Mouse (Mus musculus): ENCODE measurements around the gene Phex. TPM values are rescaled to one million over a fixed set of nuclear protein-coding genes. Genes with fewer than 3 reads are reported as not detected.
A peak's percentile ranks its signal among the peaks of the same experiment; 100 is the strongest.

Gene Phex
- total and polyA plus RNA-seq, 2 experiments from 2014 or later: 0.15 to 1.3 TPM

GRCm38 (mm10) chrX:157276581-157276980 lies 138.5 kb downstream of the Phex start:
- Histone ChIP-seq H3K27ac (ENCODE audit: low read depth, low read length) (no peak overlapping the region), H3K9ac (replicated peaks; ENCODE audit: low read length, poor library complexity, severe bottlenecking) (no peak overlapping the region), H3K27me3 (ENCODE audit: insufficient read depth, low read length) (no peaks in the 10 kb centered on the region), H3K4me2 (ENCODE audit: low read depth, low read length, poor library complexity, severe bottlenecking) (no peak overlapping the region), H3K4me1 (ENCODE audit: insufficient read depth, low read length) (no peaks in the 10 kb centered on the region), H3K4me3 (ENCODE audit: low read depth, low read length) (no peak overlapping the region), H3K9me3 (ENCODE audit: low read length) (no peaks in the 10 kb centered on the region), H3K36me3 (ENCODE audit: insufficient read depth, low read length) (no peaks in the 10 kb centered on the region)
- ATAC-seq (ENCODE audit: low FRiP score) (no peak), DNase-seq (ENCODE audit: low spot score) (no peak)
- no peak for TF ChIP-seq CTCF (IDR thresholded peaks at IDR 0.05)
- WGBS: 61% methylated on average over 1 of the region's 1 CpGs

DNA sequence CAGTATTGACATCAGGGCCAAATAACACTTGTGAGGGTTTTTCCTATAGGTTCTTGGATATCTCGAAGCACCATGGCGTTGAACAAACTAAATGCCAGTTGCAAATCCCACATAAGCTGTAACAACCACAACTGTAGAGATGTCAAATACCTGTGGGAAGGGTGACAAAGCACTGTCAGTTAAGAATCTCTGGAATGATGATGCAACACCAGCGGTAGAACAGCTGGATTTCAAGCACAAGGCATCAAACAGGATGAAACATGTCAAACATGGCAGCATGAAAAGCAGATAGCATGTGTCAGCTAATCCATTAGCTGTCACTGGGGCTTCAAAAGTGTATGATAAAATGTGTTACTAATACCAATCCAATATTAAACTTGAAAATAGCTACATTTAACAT lies 141.8 kb downstream of the Phex start:
- no peak overlapping the region for H3K9ac ChIP-seq (replicated peaks; ENCODE audit: low read length, poor library complexity, severe bottlenecking)
- H3K27me3 ChIP-seq (ENCODE audit: insufficient read depth, low read length): no peaks in the 10 kb centered on the region
- no peak for TF ChIP-seq CTCF (IDR thresholded peaks at IDR 0.05)
- no peaks in the 10 kb centered on the region for H3K36me3 ChIP-seq (ENCODE audit: insufficient read depth, low read length)
- H3K4me3 ChIP-seq (ENCODE audit: low read depth, low read length): no peak overlapping the region
- ATAC-seq (ENCODE audit: low FRiP score) (no peak), DNase-seq (ENCODE audit: low spot score) (no peak)
- WGBS: 71% methylated on average over 3 of the region's 3 CpGs
- no peaks in the 10 kb centered on the region for H3K9me3 ChIP-seq (ENCODE audit: low read length)
- H3K4me2 ChIP-seq (ENCODE audit: low read depth, low read length, poor library complexity, severe bottlenecking): no peak overlapping the region
- no peaks in the 10 kb centered on the region for H3K4me1 ChIP-seq (ENCODE audit: insufficient read depth, low read length)
- H3K27ac ChIP-seq (ENCODE audit: low read depth, low read length): no peak overlapping the region

- Histone ChIP-seq H3K4me2 (ENCODE audit: low read depth, low read length, poor library complexity, severe bottlenecking) (no peak overlapping the region), H3K9me3 (ENCODE audit: low read length) (no peaks in the 10 kb centered on the region), H3K27ac (ENCODE audit: low read depth, low read length) (no peak overlapping the region), H3K36me3 (ENCODE audit: insufficient read depth, low read length) (no peaks in the 10 kb centered on the region), H3K4me3 (ENCODE audit: low read depth, low read length) (no peak overlapping the region), H3K4me1 (ENCODE audit: insufficient read depth, low read length) (no peaks in the 10 kb centered on the region), H3K27me3 (ENCODE audit: insufficient read depth, low read length) (no peaks in the 10 kb centered on the region), H3K9ac (replicated peaks; ENCODE audit: low read length, poor library complexity, severe bottlenecking) (no peak overlapping the region)
- ATAC-seq (ENCODE audit: low FRiP score) (no peak), DNase-seq (ENCODE audit: low spot score) (no peak)
- no peak for TF ChIP-seq CTCF (IDR thresholded peaks at IDR 0.05)
- 75% methylated on average over 3 of the region's 3 CpGs for WGBS
Measured at GRCm38 (mm10) chrX:157271609-157272008, 143.5 kb downstream of the Phex start.

GRCm38 (mm10) chrX:157269726-157270305 lies 145.3 kb downstream of the Phex start:
- Histone ChIP-seq H3K9ac (replicated peaks; ENCODE audit: low read length, poor library complexity, severe bottlenecking) (no peak overlapping the region), H3K27me3 (ENCODE audit: insufficient read depth, low read length) (no peaks in the 10 kb centered on the region), H3K9me3 (ENCODE audit: low read length) (no peaks in the 10 kb centered on the region), H3K36me3 (ENCODE audit: insufficient read depth, low read length) (no peaks in the 10 kb centered on the region), H3K4me2 (ENCODE audit: low read depth, low read length, poor library complexity, severe bottlenecking) (no peak overlapping the region), H3K4me1 (ENCODE audit: insufficient read depth, low read length) (no peaks in the 10 kb centered on the region), H3K27ac (ENCODE audit: low read depth, low read length) (no peak overlapping the region), H3K4me3 (ENCODE audit: low read depth, low read length) (no peak overlapping the region)
- TF ChIP-seq CTCF (IDR thresholded peaks at IDR 0.05): no peak
- DNase-seq (ENCODE audit: low spot score): no peak
- no peak for ATAC-seq (ENCODE audit: low FRiP score)
- 45% methylated on average over 5 of the region's 5 CpGs for WGBS

GRCm38 (mm10) chrX:157268141-157268540 lies 147.0 kb downstream of the Phex start:
- no peak overlapping the region for H3K4me2 ChIP-seq (ENCODE audit: low read depth, low read length, poor library complexity, severe bottlenecking)
- H3K9ac ChIP-seq (replicated peaks; ENCODE audit: low read length, poor library complexity, severe bottlenecking): no peak overlapping the region
- DNase-seq (ENCODE audit: low spot score): peak; percentile 18
- H3K36me3 ChIP-seq (ENCODE audit: insufficient read depth, low read length): no peaks in the 10 kb centered on the region
- H3K27me3 ChIP-seq (ENCODE audit: insufficient read depth, low read length): no peaks in the 10 kb centered on the region
- no peak overlapping the region for H3K4me3 ChIP-seq (ENCODE audit: low read depth, low read length)
- TF ChIP-seq CTCF (IDR thresholded peaks at IDR 0.05): no peak
- no peak overlapping the region for H3K27ac ChIP-seq (ENCODE audit: low read depth, low read length)
- no peaks in the 10 kb centered on the region for H3K9me3 ChIP-seq (ENCODE audit: low read length)
- ATAC-seq (ENCODE audit: low FRiP score): no peak
- H3K4me1 ChIP-seq (ENCODE audit: insufficient read depth, low read length): no peaks in the 10 kb centered on the region
- 84% methylated on average over 1 of the region's 1 CpGs for WGBS

DNA sequence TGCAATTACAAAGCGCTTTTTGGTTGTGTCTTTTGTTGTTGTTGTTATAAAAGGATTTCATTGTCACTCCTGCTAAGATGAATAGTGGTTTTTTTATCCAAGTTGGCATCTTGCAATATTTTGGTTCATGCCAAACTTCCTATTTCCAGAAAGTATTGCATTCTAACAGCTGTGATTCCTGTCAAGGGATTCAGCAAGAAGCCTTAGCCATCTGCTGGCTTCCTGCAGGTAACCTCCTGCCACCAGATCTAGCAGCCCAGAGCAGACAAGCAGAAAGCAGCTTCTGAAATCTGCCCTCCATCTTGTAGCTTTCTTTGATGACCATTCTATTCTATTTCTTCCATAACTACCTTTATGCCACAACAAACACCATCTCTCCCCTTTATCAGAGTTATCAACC lies 212.4 kb downstream of the Phex start:
- WGBS: 88% methylated on average over 1 of the region's 1 CpGs
- Histone ChIP-seq H3K4me1 (ENCODE audit: insufficient read depth, low read length) (no peaks in the 10 kb centered on the region), H3K36me3 (ENCODE audit: insufficient read depth, low read length) (no peaks in the 10 kb centered on the region), H3K4me2 (ENCODE audit: low read depth, low read length, poor library complexity, severe bottlenecking) (no peak overlapping the region), H3K9ac (replicated peaks; ENCODE audit: low read length, poor library complexity, severe bottlenecking) (no peak overlapping the region), H3K4me3 (ENCODE audit: low read depth, low read length) (no peak overlapping the region), H3K9me3 (ENCODE audit: low read length) (no peaks in the 10 kb centered on the region), H3K27ac (ENCODE audit: low read depth, low read length) (no peak overlapping the region), H3K27me3 (ENCODE audit: insufficient read depth, low read length) (no peaks in the 10 kb centered on the region)
- ATAC-seq (ENCODE audit: low FRiP score) (no peak), DNase-seq (ENCODE audit: low spot score) (peak; percentile 42)
- TF ChIP-seq CTCF (IDR thresholded peaks at IDR 0.05): no peak

Data from midbrain, postnatal 0 days (tissue).